Mouse (Mus musculus) kidney, embryonic 14.5 days (tissue): ENCODE measurements around the gene Vezf1. TPM values are rescaled to one million over a fixed set of nuclear protein-coding genes. Genes with fewer than 3 reads are reported as not detected.

ENCODE experiments used
- ATAC-seq: fragments of 200-750 bp; cut with Nextera tagmentation; 2 replicates; pipeline ENCODE4 v1.8.0; 2017; ENCODE audit warnings: moderate number of reproducible peaks, mild to moderate bottlenecking, moderate TSS enrichment, moderate library complexity; ENCODE audit not compliant: low FRiP score, low TSS enrichment
- H3K27ac ChIP-seq: fragments of 300-500 bp; sonication (generic); 2 replicates; pipeline ENCODE4 v1.5.1; 2014; ENCODE audit warnings: low read depth, mild to moderate bottlenecking, low read length, moderate library complexity, mixed read lengths
- H3K27me3 ChIP-seq: fragments of 300-500 bp; sonication (generic); 2 replicates; pipeline ENCODE4 v1.6.1; 2014; ENCODE audit warnings: mild to moderate bottlenecking, low read length; ENCODE audit not compliant: control insufficient read depth, insufficient read depth
- H3K36me3 ChIP-seq: fragments of 300-500 bp; sonication (generic); 2 replicates; pipeline ENCODE4 v1.6.1; 2014; ENCODE audit warnings: low read length, mixed read lengths; ENCODE audit not compliant: control insufficient read depth, insufficient read depth
- H3K4me1 ChIP-seq: fragments of 300-500 bp; sonication (generic); 2 replicates; pipeline ENCODE4 v1.6.1; 2014; ENCODE audit warnings: low read length, mixed read lengths; ENCODE audit not compliant: control insufficient read depth, insufficient read depth
- H3K4me2 ChIP-seq: fragments of 300-500 bp; sonication (generic); replicated peaks from 2 replicates; pipeline ENCODE4 v1.6.1; 2014; ENCODE audit warnings: low read depth, mild to moderate bottlenecking, low read length
- H3K4me3 ChIP-seq: fragments of 300-500 bp; sonication (generic); 2 replicates; pipeline ENCODE4 v1.5.1; 2014; ENCODE audit warnings: mild to moderate bottlenecking, low read length
- H3K9ac ChIP-seq: fragments of 300-500 bp; sonication (generic); 2 replicates; pipeline ENCODE4 v1.6.1; 2014; ENCODE audit warnings: low read depth, mild to moderate bottlenecking, low read length, moderate library complexity
- H3K9me3 ChIP-seq: fragments of 300-500 bp; sonication (generic); 2 replicates; pipeline ENCODE4 v1.6.1; 2016; ENCODE audit warnings: low read length; ENCODE audit not compliant: control insufficient read depth
- WGBS: fragments of 180-500 bp; shearing (Covaris S2); extraction: QIAGEN DNeasy Blood & Tissue Kit; methylation state at CpG from one replicate; pipeline ENCODE4 v1.1.7; 2014; 5-methylcytosine and 5-hydroxymethylcytosine counted together
- polyA plus RNA-seq: library from polyadenylated mRNA; unstranded; fragments of >200 nt; fragmentation: Nextera tagmentation; extraction: Ambion mirVana; gene quantifications from 2 replicates; pipeline ENCODE4 v1.2.1, GENCODE M21; 2014

Gene Vezf1
- polyA plus RNA-seq, 1 experiment from 2014 or later = 50.7 TPM

DNA sequence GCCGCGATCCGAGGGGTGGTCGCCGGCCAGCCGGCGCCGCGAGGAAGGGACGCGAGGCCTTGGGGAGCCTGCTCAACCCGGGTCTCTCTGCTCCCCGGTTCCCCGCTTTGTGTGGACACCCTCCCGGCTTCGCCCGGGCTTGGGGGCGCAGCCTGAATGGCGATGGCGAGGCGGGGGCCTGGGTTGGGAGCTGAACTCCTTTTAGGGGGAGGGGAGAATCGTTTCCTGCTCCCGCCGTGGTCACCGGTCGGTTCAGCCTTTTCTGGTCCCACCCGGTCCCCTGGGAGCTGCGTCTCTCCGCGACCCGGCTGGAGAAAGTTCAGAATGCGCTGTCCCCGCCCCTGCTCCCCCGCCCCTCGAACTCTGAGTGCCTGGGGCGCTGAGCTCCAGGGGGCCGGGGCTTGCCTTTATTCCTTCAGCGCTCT, 31.5 kb downstream of the Vezf1 start:
- peaks cover 23% of the 10 kb centered on the region for H3K4me1 ChIP-seq
- peak overlapping the region; percentile 53 for H3K4me3 ChIP-seq
- H3K9ac ChIP-seq = peak overlapping the region; percentile 85
- WGBS = under 1% methylated on average over 36 of the region's 38 CpGs
- H3K27me3 ChIP-seq = no peaks in the 10 kb centered on the region; the same call in 1 of the 2 replicates
- no peaks in the 10 kb centered on the region for H3K36me3 ChIP-seq
- H3K27ac ChIP-seq = peak overlapping the region; percentile 95
- no peaks in the 10 kb centered on the region for H3K9me3 ChIP-seq
- peak; percentile 66 for ATAC-seq
- H3K4me2 ChIP-seq = peak overlapping the region; percentile 89

DNA sequence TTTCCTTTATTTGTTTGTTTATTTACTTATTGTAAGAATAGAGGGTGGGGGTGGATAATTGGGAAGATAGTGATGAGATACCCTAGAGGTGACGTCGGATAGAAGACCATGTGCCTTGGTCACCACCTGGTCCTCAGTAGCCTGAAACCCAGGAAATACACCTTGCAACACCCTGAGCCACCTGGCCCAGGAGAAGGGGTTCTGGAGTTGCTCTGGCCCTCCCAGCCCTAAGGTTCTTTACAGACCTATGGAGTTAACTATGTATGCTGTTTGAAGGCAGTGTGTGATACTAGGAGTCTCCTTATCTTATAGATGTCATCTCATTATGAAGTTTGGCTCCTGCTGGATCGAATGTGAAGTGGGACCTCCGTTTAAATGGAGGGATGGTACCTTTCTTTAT, 32.1 kb downstream of the Vezf1 start:
- Histone ChIP-seq H3K4me1 (peaks cover 23% of the 10 kb centered on the region), H3K36me3 (no peaks in the 10 kb centered on the region), H3K9me3 (no peaks in the 10 kb centered on the region), H3K9ac (no peak overlapping the region), H3K4me2 (peak overlapping the region; percentile 89), H3K27ac (no peak overlapping the region), H3K4me3 (peak overlapping the region; percentile 53; the same call in 1 of the 2 replicates), H3K27me3 (no peaks in the 10 kb centered on the region; the same call in 1 of the 2 replicates)
- WGBS = 33% methylated on average over 4 of the region's 4 CpGs
- ATAC-seq = no peak

DNA sequence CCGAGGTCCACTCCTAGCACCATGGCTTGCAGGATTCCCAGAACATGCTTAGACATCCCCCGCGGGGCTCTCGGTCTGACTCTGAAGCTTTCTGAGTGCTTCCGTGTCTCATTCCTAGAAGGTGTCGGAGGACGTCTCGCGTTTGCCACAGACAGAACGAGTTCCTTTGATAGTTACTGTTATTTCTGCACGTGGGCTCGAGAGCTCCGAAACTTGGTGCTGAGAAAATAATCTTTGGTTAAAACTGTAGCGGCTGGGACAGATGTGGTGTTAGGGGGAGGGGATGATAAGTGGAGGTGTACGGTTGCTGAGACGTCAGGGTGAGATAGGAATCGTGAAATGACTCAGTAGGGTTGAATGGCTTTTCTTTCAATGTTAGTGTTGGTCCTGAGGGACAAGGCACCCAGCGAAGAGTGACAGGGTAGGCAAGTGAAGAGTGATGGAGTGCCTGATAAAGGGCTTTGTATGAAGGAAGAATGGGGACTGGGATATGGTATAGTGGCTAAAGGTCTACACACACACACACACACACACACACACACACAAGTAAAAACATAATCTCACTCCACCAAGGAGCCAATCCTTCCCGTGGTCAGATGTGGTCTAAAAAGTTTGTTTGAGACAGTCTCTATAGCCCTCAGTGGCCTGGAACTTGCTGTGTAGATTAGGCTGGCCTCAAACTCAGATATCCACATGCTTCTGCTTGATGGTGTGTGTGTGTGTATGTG, 35.3 kb downstream of the Vezf1 start:
- Histone ChIP-seq H3K36me3 (no peaks in the 10 kb centered on the region), H3K9ac (no peak overlapping the region), H3K27me3 (no peaks in the 10 kb centered on the region), H3K9me3 (no peaks in the 10 kb centered on the region), H3K4me2 (no peak overlapping the region), H3K27ac (no peak overlapping the region), H3K4me3 (no peak overlapping the region), H3K4me1 (peaks cover 15% of the 10 kb centered on the region)
- no peak for ATAC-seq
- 84% methylated on average over 19 of the region's 19 CpGs for WGBS

DNA sequence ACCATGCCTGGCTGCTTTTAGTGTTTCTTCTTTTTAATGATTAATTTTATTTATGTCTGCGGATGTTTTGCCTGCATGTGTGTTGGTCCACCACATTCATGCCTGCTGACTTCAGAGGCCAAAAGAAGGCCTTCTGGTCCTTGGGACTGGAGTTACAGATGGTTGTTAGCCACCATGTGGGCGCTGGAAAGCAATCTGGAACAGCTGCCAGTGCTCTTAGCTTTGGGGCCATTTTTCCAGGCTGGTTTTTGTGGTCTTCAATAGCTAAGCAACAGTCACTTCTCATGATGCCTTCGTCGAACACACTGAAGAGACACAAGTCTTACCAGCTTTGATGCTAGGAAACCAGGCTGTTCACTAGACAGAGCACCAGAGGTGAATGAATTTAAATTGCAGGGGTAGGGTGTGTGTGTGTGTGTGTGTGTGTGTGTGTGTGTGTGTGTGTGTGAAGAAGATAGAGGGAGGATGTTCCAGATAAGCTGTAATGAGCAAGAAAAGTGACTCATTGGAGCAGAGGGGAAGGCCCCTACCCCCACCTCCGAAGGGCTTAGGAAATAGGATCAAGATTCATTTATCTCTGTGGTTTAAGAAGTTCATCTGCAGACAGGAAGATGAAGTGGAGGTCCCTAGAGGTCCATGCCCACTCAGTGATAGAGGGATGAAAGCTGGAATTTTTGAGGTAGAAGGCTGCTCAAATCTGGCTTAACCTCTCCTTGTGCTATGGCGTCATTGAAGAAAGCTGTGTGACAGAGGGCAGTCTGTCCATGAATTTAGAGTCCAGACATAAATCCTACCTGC, 37.6 kb downstream of the Vezf1 start:
- H3K27me3 ChIP-seq = no peaks in the 10 kb centered on the region
- H3K9ac ChIP-seq = no peak overlapping the region
- peaks cover 7% of the 10 kb centered on the region; the same call in 1 of the 2 replicates for H3K4me1 ChIP-seq
- H3K4me2 ChIP-seq = no peak overlapping the region
- no peaks in the 10 kb centered on the region for H3K9me3 ChIP-seq
- H3K36me3 ChIP-seq = no peaks in the 10 kb centered on the region
- H3K27ac ChIP-seq = no peak overlapping the region
- 72% methylated on average over 6 of the region's 6 CpGs for WGBS
- ATAC-seq = no peak
- H3K4me3 ChIP-seq = no peak overlapping the region

DNA sequence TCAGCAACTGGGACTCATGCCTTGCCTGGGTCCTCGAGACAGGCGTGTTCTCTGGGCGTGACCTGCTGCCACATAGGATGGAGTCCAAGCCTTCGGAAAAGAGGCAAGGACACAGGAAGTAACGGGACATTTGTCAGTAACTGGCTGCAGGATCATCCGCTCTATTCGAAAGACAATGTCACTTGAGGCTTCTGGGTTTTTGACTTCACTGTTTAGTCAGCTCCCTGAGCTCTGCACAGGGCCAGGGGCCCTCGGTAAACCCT, 38.1 kb downstream of the Vezf1 start:
- Histone ChIP-seq H3K4me3 (no peak overlapping the region), H3K9ac (no peak overlapping the region), H3K36me3 (no peaks in the 10 kb centered on the region), H3K9me3 (no peaks in the 10 kb centered on the region), H3K27me3 (no peaks in the 10 kb centered on the region), H3K4me2 (no peak overlapping the region), H3K4me1 (peaks cover 7% of the 10 kb centered on the region; the same call in 1 of the 2 replicates), H3K27ac (no peak overlapping the region)
- no peak for ATAC-seq
- WGBS = 63% methylated on average over 8 of the region's 8 CpGs

DNA sequence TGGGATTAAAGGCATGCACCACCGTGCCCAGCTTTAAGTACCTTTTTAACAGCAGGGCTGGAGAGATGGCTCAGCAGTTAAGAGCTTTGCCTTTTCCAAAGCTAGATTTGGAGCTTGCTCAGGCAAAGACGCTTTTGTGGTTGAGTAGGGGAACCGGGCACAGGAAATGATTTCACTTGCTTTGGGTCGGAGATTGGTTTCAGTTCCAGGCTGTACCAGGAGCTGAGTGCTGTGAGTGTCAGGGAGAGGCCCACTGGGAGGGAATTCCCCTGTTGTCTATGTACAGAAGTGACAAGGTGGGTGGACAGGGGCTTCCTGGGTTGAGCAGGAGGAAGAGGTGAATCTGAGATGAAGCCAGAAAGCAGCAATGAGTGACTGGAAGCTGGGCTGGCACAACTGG, 39.3 kb downstream of the Vezf1 start:
- no peak for ATAC-seq
- Histone ChIP-seq H3K36me3 (no peaks in the 10 kb centered on the region), H3K27ac (no peak overlapping the region), H3K9ac (no peak overlapping the region), H3K4me2 (no peak overlapping the region), H3K27me3 (no peaks in the 10 kb centered on the region), H3K9me3 (no peaks in the 10 kb centered on the region), H3K4me1 (peaks cover 7% of the 10 kb centered on the region; the same call in 1 of the 2 replicates), H3K4me3 (no peak overlapping the region)
- 65% methylated on average over 4 of the region's 4 CpGs for WGBS

DNA sequence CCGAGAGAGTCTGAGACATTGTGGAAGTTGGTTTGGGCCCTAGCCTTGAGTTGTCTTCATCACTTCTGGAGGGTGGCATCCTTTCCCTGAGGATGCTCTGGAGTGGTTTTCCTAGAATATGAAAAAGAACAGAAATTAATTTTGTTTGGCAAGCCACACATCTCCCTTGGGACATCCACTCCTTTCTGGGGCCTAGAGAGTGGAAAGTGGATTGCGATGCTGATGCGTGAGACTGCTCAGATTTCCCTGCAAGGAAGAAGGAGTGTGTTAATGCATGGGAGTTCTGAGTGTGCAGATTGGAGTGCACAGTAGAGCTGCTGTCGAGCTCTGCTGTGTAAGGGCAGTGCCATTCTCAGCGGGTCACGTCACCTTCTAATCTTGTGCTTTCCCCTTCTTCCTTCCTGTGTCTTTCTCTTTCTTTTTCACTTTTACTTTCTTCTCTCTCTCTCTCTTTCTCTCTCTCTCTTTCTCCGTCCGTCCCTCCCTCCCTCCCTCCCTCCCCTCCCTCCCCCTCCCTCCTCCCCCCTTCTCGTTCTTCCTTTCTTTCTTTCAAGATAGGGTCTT, 42.0 kb downstream of the Vezf1 start:
- Histone ChIP-seq H3K27me3 (no peaks in the 10 kb centered on the region), H3K9ac (no peak overlapping the region), H3K27ac (no peak overlapping the region), H3K9me3 (no peaks in the 10 kb centered on the region), H3K4me3 (no peak overlapping the region), H3K4me1 (peaks cover 24% of the 10 kb centered on the region), H3K36me3 (no peaks in the 10 kb centered on the region), H3K4me2 (no peak overlapping the region)
- 51% methylated on average over 9 of the region's 9 CpGs for WGBS
- no peak for ATAC-seq

DNA sequence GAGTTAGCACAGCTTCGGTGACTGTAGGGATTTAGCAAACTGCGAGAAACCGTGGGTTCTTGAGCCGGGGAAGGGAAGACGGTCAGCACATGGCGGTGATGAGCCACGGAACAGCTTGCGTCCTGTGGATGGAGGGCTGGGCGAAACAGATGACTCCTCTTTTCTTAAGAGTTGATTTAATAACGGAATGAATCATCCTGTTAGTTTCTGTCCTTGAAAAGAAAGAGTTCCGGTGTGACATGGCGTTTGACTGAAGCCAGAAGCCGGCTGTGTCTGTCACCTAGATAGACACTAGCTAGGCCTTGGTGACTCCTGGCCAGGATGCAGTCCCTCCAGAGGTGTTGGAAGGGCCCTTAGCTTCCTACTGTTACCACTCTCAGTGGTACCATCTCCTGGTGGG, 44.0 kb downstream of the Vezf1 start:
- Histone ChIP-seq H3K36me3 (no peaks in the 10 kb centered on the region), H3K4me3 (no peak overlapping the region), H3K4me2 (no peak overlapping the region), H3K9me3 (no peaks in the 10 kb centered on the region), H3K4me1 (peaks cover 37% of the 10 kb centered on the region), H3K27me3 (no peaks in the 10 kb centered on the region), H3K9ac (no peak overlapping the region), H3K27ac (no peak overlapping the region)
- no peak for ATAC-seq
- WGBS = 69% methylated on average over 13 of the region's 13 CpGs
